Comparison of ENCODE assay signal across 19 mouse cellular contexts in genomic region chr17:45923217-45923730, GRCm38 (mm10).
A peak's percentile ranks its signal among the peaks of the same experiment; 100 is the strongest.
DNase-seq lines count a peak whose midpoint lies in the region; ATAC-seq and TF ChIP-seq lines count a peak whose summit lies in the region.
"Had no signal": no experiment of that assay in that cellular context is flagged by ENCODE, and none has a peak within 500 bp of the region (broad histone marks: within the 10 kb centered on the region; RNA-seq: fewer than 3 reads in every experiment).

No protein-coding gene starts in this region.

- H3K9me3 ChIP-seq in kidney, embryonic 15.5 days (replicated peaks) = no peaks in the 10 kb centered on the region
- no peaks in the 10 kb centered on the region for H3K9me3 ChIP-seq in midbrain, embryonic 11.5 days (ENCODE audit: control insufficient read depth, low read length)
- no peaks in the 10 kb centered on the region for H3K9me3 ChIP-seq in midbrain, embryonic 10.5 days (replicated peaks)
- no peaks in the 10 kb centered on the region for H3K9me3 ChIP-seq in stomach, postnatal 0 days (ENCODE audit: control insufficient read depth, low read length)
- H3K9me3 ChIP-seq: heart, embryonic 12.5 days; intestine, embryonic 15.5 days; lung, embryonic 15.5 days; midbrain, embryonic 12.5 days; stomach, embryonic 15.5 days had no signal

- no peak for ATAC-seq in kidney, embryonic 15.5 days (replicated peaks; ENCODE audit: low FRiP score)
- no peak for ATAC-seq in midbrain, embryonic 11.5 days (ENCODE audit: low FRiP score)
- ATAC-seq in stomach, postnatal 0 days (ENCODE audit: low FRiP score, low TSS enrichment) = peak; percentile 41; the same call in 1 of the 2 replicates
- ATAC-seq: activated CD4-positive, CD25-positive, alpha-beta regulatory T cell, adult 4 months; intestine, embryonic 15.5 days had no signal

- H3K27me3 ChIP-seq in kidney, embryonic 15.5 days = 0 out of 2 replicates have a peak, but pooled peaks cover 2% of the 10 kb centered on the region
- no peaks in the 10 kb centered on the region for H3K27me3 ChIP-seq in midbrain, embryonic 11.5 days (ENCODE audit: control insufficient read depth, insufficient read depth, low read length)
- peaks cover 20% of the 10 kb centered on the region for H3K27me3 ChIP-seq in midbrain, embryonic 10.5 days (ENCODE audit: low read depth, poor library complexity, severe bottlenecking)
- H3K27me3 ChIP-seq in stomach, postnatal 0 days (ENCODE audit: control insufficient read depth, insufficient read depth, low read length) = no peaks in the 10 kb centered on the region
- H3K27me3 ChIP-seq: heart, embryonic 12.5 days; intestine, embryonic 15.5 days; lung, embryonic 15.5 days; midbrain, embryonic 12.5 days; stomach, embryonic 15.5 days had no signal

- no peaks in the 10 kb centered on the region for H3K36me3 ChIP-seq in kidney, embryonic 15.5 days
- H3K36me3 ChIP-seq in midbrain, embryonic 11.5 days (ENCODE audit: control insufficient read depth, insufficient read depth, low read length) = no peaks in the 10 kb centered on the region
- no peaks in the 10 kb centered on the region for H3K36me3 ChIP-seq in midbrain, embryonic 10.5 days
- no peaks in the 10 kb centered on the region for H3K36me3 ChIP-seq in stomach, postnatal 0 days (ENCODE audit: control insufficient read depth, insufficient read depth, low read length)
- H3K36me3 ChIP-seq: heart, embryonic 12.5 days; intestine, embryonic 15.5 days; lung, embryonic 15.5 days; midbrain, embryonic 12.5 days; stomach, embryonic 15.5 days had no signal

- H3K4me1 ChIP-seq in kidney, embryonic 15.5 days = peaks cover 13% of the 10 kb centered on the region
- 0 out of 2 replicates have a peak, but pooled peaks cover 3% of the 10 kb centered on the region for H3K4me1 ChIP-seq in midbrain, embryonic 11.5 days (ENCODE audit: control insufficient read depth, insufficient read depth, low read length)
- peaks cover 38% of the 10 kb centered on the region for H3K4me1 ChIP-seq in midbrain, embryonic 10.5 days
- no peaks in the 10 kb centered on the region for H3K4me1 ChIP-seq in stomach, postnatal 0 days (replicated peaks; ENCODE audit: control insufficient read depth, insufficient read depth)
- H3K4me1 ChIP-seq: intestine, embryonic 15.5 days; lung, embryonic 15.5 days; midbrain, embryonic 12.5 days; stomach, embryonic 15.5 days had no signal

- H3K4me2 ChIP-seq in kidney, embryonic 15.5 days = no peak overlapping the region
- H3K4me2 ChIP-seq in midbrain, embryonic 11.5 days = no peak overlapping the region
- no peak overlapping the region for H3K4me2 ChIP-seq in stomach, postnatal 0 days (replicated peaks; ENCODE audit: low read depth)
- H3K4me2 ChIP-seq: heart, embryonic 12.5 days; hindbrain, embryonic 14.5 days; intestine, embryonic 15.5 days; lung, embryonic 15.5 days; midbrain, embryonic 12.5 days; stomach, embryonic 15.5 days had no signal

- H3K9ac ChIP-seq in kidney, embryonic 15.5 days = no peak overlapping the region
- no peak overlapping the region for H3K9ac ChIP-seq in midbrain, embryonic 11.5 days (ENCODE audit: low read length)
- H3K9ac ChIP-seq in stomach, postnatal 0 days (ENCODE audit: low read length) = no peak overlapping the region
- H3K9ac ChIP-seq: heart, embryonic 12.5 days; hindbrain, embryonic 14.5 days; intestine, embryonic 15.5 days; lung, embryonic 15.5 days; midbrain, embryonic 12.5 days; stomach, embryonic 15.5 days had no signal

- TF ChIP-seq EP300 in stomach, postnatal 0 days (optimal IDR thresholded peaks at IDR 0.05) = no peak

- 69% methylated on average over 8 of the region's 8 CpGs for WGBS in kidney, embryonic 15.5 days
- 81% methylated on average over 8 of the region's 8 CpGs for WGBS in midbrain, embryonic 11.5 days
- WGBS in midbrain, embryonic 10.5 days = 82% methylated on average over 8 of the region's 8 CpGs
- 63% methylated on average over 8 of the region's 8 CpGs for WGBS in stomach, postnatal 0 days

- TF ChIP-seq CTCF in stomach, postnatal 0 days (IDR thresholded peaks at IDR 0.05; ENCODE audit: low read depth) = no peak

- peak; percentile 69 for DNase-seq in kidney, adult 11 months
- peak; percentile 37 for DNase-seq in midbrain, embryonic 11.5 days (ENCODE audit: low spot score, missing footprints)
- no peak for DNase-seq in midbrain, embryonic 10.5 days (ENCODE audit: low spot score)
- peak; percentile 65 for DNase-seq in kidney, postnatal 10 days
- DNase-seq in stomach, postnatal 0 days (ENCODE audit: low spot score) = peak; percentile 36
- DNase-seq in gastrocnemius, adult 8-10 months (ENCODE audit: low spot score in 2 of 2) = no peak
- DNase-seq in adrenal gland, postnatal 14 days = no peak
- DNase-seq: cerebellum, adult 9-11 months; embryo, embryonic 11 days; right cerebral cortex, postnatal 14 days; thymus, postnatal 25 days had no signal

- H3K27ac ChIP-seq in kidney, embryonic 15.5 days = no peak overlapping the region
- H3K27ac ChIP-seq in midbrain, embryonic 11.5 days (ENCODE audit: low read depth, low read length) = no peak overlapping the region
- no peak overlapping the region for H3K27ac ChIP-seq in midbrain, embryonic 10.5 days (replicated peaks)
- H3K27ac ChIP-seq in stomach, postnatal 0 days (replicated peaks) = no peak overlapping the region
- H3K27ac ChIP-seq: hindbrain, embryonic 14.5 days; intestine, embryonic 15.5 days; lung, embryonic 15.5 days; midbrain, embryonic 12.5 days; stomach, embryonic 15.5 days had no signal

- H3K4me3 ChIP-seq in kidney, embryonic 15.5 days (replicated peaks) = no peak overlapping the region
- H3K4me3 ChIP-seq in midbrain, embryonic 11.5 days (ENCODE audit: low read depth, low read length) = no peak overlapping the region
- no peak overlapping the region for H3K4me3 ChIP-seq in midbrain, embryonic 10.5 days
- no peak overlapping the region for H3K4me3 ChIP-seq in stomach, postnatal 0 days (ENCODE audit: low read depth, low read length)
- H3K4me3 ChIP-seq: heart, embryonic 12.5 days; intestine, embryonic 15.5 days; lung, embryonic 15.5 days; midbrain, embryonic 12.5 days; stomach, embryonic 15.5 days had no signal

Comparison
In these comparisons a context has a peak if more than half of its experiments do, and no peak if none do; other contexts are left out.
1. DNase-seq: peak in kidney, adult 11 months (single experiment), midbrain, embryonic 11.5 days (single experiment), kidney, postnatal 10 days (single experiment) and stomach, postnatal 0 days (single experiment); none in midbrain, embryonic 10.5 days (single experiment), gastrocnemius, adult 8-10 months (0 of 2) and adrenal gland, postnatal 14 days (single experiment).